Mouse (Mus musculus): Measurements from ENCODE around the gene Tmem258.

GRCm38 (mm10) chr19:10198723-10199122 lies 5.1 kb upstream of the Tmem258 start:
- TF ChIP-seq CTCF (IDR thresholded peaks at IDR 0.05; ENCODE audit: low read depth) (peak; percentile 94), EP300 (IDR thresholded peaks at IDR 0.05; ENCODE audit: low read depth) (no peak)
